Mouse (Mus musculus): ENCODE measurements around the gene Reg3b. TPM values are rescaled to one million over a fixed set of nuclear protein-coding genes. Genes with fewer than 3 reads are reported as not detected.
"Not testable (repeated sequence)": the region's sequence is repeated elsewhere in the genome, so short reads cannot be mapped to it uniquely, and the experiment has no call there.

Reg3b gene
- not detected in 2 replicates for polyA plus RNA-seq (2012; ENCODE audit: insufficient read depth, low replicate concordance)

- no peak within 1 kb of the TSS for H3K4me3 ChIP-seq (replicated peaks)
These were observed at the start of gene Reg3b for GRCm38 (mm10) chr6:78370357-78370756. Gene Reg3b (plus strand): TSS chr6:78370657.

GRCm38 (mm10) chr6:78327798-78328197 is 42.7 kb upstream of the Reg3b start:
- H3K27me3 ChIP-seq (replicated peaks): no peaks in the 10 kb centered on the region
- H3K4me1 ChIP-seq: no peaks in the 10 kb centered on the region
- no peaks in the 10 kb centered on the region for H3K36me3 ChIP-seq (replicated peaks; ENCODE audit: low read length)
- H3K4me3 ChIP-seq (replicated peaks): no peak overlapping the region
- TF ChIP-seq FLI1 (IDR thresholded peaks at IDR 0.05; ENCODE audit: low read length) (no peak), GATA1 (IDR thresholded peaks at IDR 0.05; ENCODE audit: borderline replicate concordance, low read length) (no peak)
- no peaks in the 10 kb centered on the region for H3K9me3 ChIP-seq

More at GRCm38 (mm10) chr6:78370357-78370756, at the start of gene Reg3b:
- TF ChIP-seq GATA1 (IDR thresholded peaks at IDR 0.05; ENCODE audit: borderline replicate concordance, low read length): no peak
- Histone ChIP-seq H3K4me1 (no peaks in the 10 kb centered on the region), H3K36me3 (replicated peaks; ENCODE audit: low read length) (no peaks in the 10 kb centered on the region), H3K9me3 (no peaks in the 10 kb centered on the region), H3K27me3 (replicated peaks) (no peaks in the 10 kb centered on the region)

GRCm38 (mm10) chr6:78329166-78329565 is 41.3 kb upstream of the Reg3b start:
- no peaks in the 10 kb centered on the region for H3K4me1 ChIP-seq
- H3K27me3 ChIP-seq (replicated peaks): no peaks in the 10 kb centered on the region
- TF ChIP-seq GATA1 (IDR thresholded peaks at IDR 0.05; ENCODE audit: borderline replicate concordance, low read length): no peak
- TF ChIP-seq FLI1 (IDR thresholded peaks at IDR 0.05; ENCODE audit: low read length): no peak
- H3K9me3 ChIP-seq: no peaks in the 10 kb centered on the region
- no peak overlapping the region for H3K4me3 ChIP-seq (replicated peaks)
- no peaks in the 10 kb centered on the region for H3K36me3 ChIP-seq (replicated peaks; ENCODE audit: low read length)

- Histone ChIP-seq H3K4me3 (replicated peaks) (no peak overlapping the region), H3K27me3 (replicated peaks) (no peaks in the 10 kb centered on the region), H3K36me3 (replicated peaks; ENCODE audit: low read length) (no peaks in the 10 kb centered on the region), H3K9me3 (no peaks in the 10 kb centered on the region), H3K4me1 (no peaks in the 10 kb centered on the region)
- TF ChIP-seq FLI1 (IDR thresholded peaks at IDR 0.05; ENCODE audit: low read length) (no peak), GATA1 (IDR thresholded peaks at IDR 0.05; ENCODE audit: borderline replicate concordance, low read length) (no peak)
These were observed 38.4 kb upstream of the Reg3b start for GRCm38 (mm10) chr6:78331919-78332569.

GRCm38 (mm10) chr6:78340296-78340695 is 30.2 kb upstream of the Reg3b start:
- H3K4me1 ChIP-seq: no peaks in the 10 kb centered on the region
- no peaks in the 10 kb centered on the region for H3K9me3 ChIP-seq
- TF ChIP-seq FLI1 (IDR thresholded peaks at IDR 0.05; ENCODE audit: low read length) (no peak), GATA1 (IDR thresholded peaks at IDR 0.05; ENCODE audit: borderline replicate concordance, low read length) (no peak)
- H3K27me3 ChIP-seq (replicated peaks): no peaks in the 10 kb centered on the region
- no peaks in the 10 kb centered on the region for H3K36me3 ChIP-seq (replicated peaks; ENCODE audit: low read length)
- no peak overlapping the region for H3K4me3 ChIP-seq (replicated peaks)

- H3K4me3 ChIP-seq (replicated peaks): no peak overlapping the region
- TF ChIP-seq FLI1 (IDR thresholded peaks at IDR 0.05; ENCODE audit: low read length) (no peak), GATA1 (IDR thresholded peaks at IDR 0.05; ENCODE audit: borderline replicate concordance, low read length) (no peak)
- H3K4me1 ChIP-seq: no peaks in the 10 kb centered on the region
- H3K9me3 ChIP-seq: no peaks in the 10 kb centered on the region
- no peaks in the 10 kb centered on the region for H3K27me3 ChIP-seq (replicated peaks)
- H3K36me3 ChIP-seq (replicated peaks; ENCODE audit: low read length): no peaks in the 10 kb centered on the region
These were observed 28.8 kb upstream of the Reg3b start for GRCm38 (mm10) chr6:78341689-78342088.

GRCm38 (mm10) chr6:78361971-78362563 is 8.4 kb upstream of the Reg3b start:
- no peak overlapping the region for H3K4me3 ChIP-seq (replicated peaks)

GRCm38 (mm10) chr6:78378765-78379164 is 8.3 kb downstream of the Reg3b start, which contains the start of gene Reg3d:
Gene Reg3d (minus strand): TSS chr6:78378865.
- Histone ChIP-seq H3K36me3 (replicated peaks; ENCODE audit: low read length) (no peaks in the 10 kb centered on the region), H3K27me3 (replicated peaks) (no peaks in the 10 kb centered on the region), H3K4me1 (no peaks in the 10 kb centered on the region), H3K9me3 (no peaks in the 10 kb centered on the region), H3K4me3 (replicated peaks) (no peak within 1 kb of the TSS)
- no peak for TF ChIP-seq GATA1 (IDR thresholded peaks at IDR 0.05; ENCODE audit: borderline replicate concordance, low read length)
- no peak for TF ChIP-seq FLI1 (IDR thresholded peaks at IDR 0.05; ENCODE audit: low read length)

More at GRCm38 (mm10) chr6:78361971-78362563, 8.4 kb upstream of the Reg3b start:
- H3K4me1 ChIP-seq: no peaks in the 10 kb centered on the region
- H3K36me3 ChIP-seq (replicated peaks; ENCODE audit: low read length): no peaks in the 10 kb centered on the region
- no peaks in the 10 kb centered on the region for H3K9me3 ChIP-seq
- no peaks in the 10 kb centered on the region for H3K27me3 ChIP-seq (replicated peaks)
- no peak for TF ChIP-seq FLI1 (IDR thresholded peaks at IDR 0.05; ENCODE audit: low read length)
- no peak for TF ChIP-seq GATA1 (IDR thresholded peaks at IDR 0.05; ENCODE audit: borderline replicate concordance, low read length)

- H3K4me1 ChIP-seq: no peaks in the 10 kb centered on the region
- no peaks in the 10 kb centered on the region for H3K36me3 ChIP-seq (replicated peaks; ENCODE audit: low read length)
- H3K27me3 ChIP-seq (replicated peaks): no peaks in the 10 kb centered on the region
- no peak for TF ChIP-seq GATA1 (IDR thresholded peaks at IDR 0.05; ENCODE audit: borderline replicate concordance, low read length)
- no peak for TF ChIP-seq FLI1 (IDR thresholded peaks at IDR 0.05; ENCODE audit: low read length)
- H3K4me3 ChIP-seq (replicated peaks): no peak within 1 kb of the TSS
- H3K9me3 ChIP-seq: no peaks in the 10 kb centered on the region
These were observed 10.0 kb downstream of the Reg3b start, which contains the start of gene Reg3a for GRCm38 (mm10) chr6:78380409-78380808. Gene Reg3a (plus strand): TSS chr6:78380709.

- no peak for TF ChIP-seq GATA1 (IDR thresholded peaks at IDR 0.05; ENCODE audit: borderline replicate concordance, low read length)
- no peak for TF ChIP-seq FLI1 (IDR thresholded peaks at IDR 0.05; ENCODE audit: low read length)
- Histone ChIP-seq H3K36me3 (replicated peaks; ENCODE audit: low read length) (no peaks in the 10 kb centered on the region), H3K4me1 (no peaks in the 10 kb centered on the region)
These were observed 15.2 kb downstream of the Reg3b start for GRCm38 (mm10) chr6:78385609-78386008.

GRCm38 (mm10) chr6:78395323-78395722 is 24.9 kb downstream of the Reg3b start, which contains the start of gene Reg2:
Gene Reg2 (plus strand): TSS chr6:78395623.
- not testable (repeated sequence) for H3K36me3 ChIP-seq (replicated peaks; ENCODE audit: low read length); H3K27me3 ChIP-seq (replicated peaks); H3K9me3 ChIP-seq; H3K4me3 ChIP-seq (replicated peaks); H3K4me1 ChIP-seq

More at GRCm38 (mm10) chr6:78385609-78386008, 15.2 kb downstream of the Reg3b start:
- H3K9me3 ChIP-seq: no peaks in the 10 kb centered on the region
- H3K27me3 ChIP-seq (replicated peaks): no peaks in the 10 kb centered on the region
- H3K4me3 ChIP-seq (replicated peaks): no peak overlapping the region

- not testable (repeated sequence) for H3K9me3 ChIP-seq; H3K4me3 ChIP-seq (replicated peaks); H3K4me1 ChIP-seq
These were observed 52.0 kb downstream of the Reg3b start, which contains the start of gene Reg1 for GRCm38 (mm10) chr6:78422411-78422810. Gene Reg1 (plus strand): TSS chr6:78422711.

More at GRCm38 (mm10) chr6:78422411-78422810, 52.0 kb downstream of the Reg3b start, which contains the start of gene Reg1:
- not testable (repeated sequence) for H3K27me3 ChIP-seq (replicated peaks); H3K36me3 ChIP-seq (replicated peaks; ENCODE audit: low read length)

All from megakaryocyte, embryonic 14.5 days (primary cell).